Mouse (Mus musculus) lung, embryonic 16.5 days (tissue): ENCODE data around the gene Efnb1. TPM values are rescaled to one million over a fixed set of nuclear protein-coding genes. Genes with fewer than 3 reads are reported as not detected.

Experiments used
- ATAC-seq: fragments of 200-750 bp; cut with Nextera tagmentation; 2 replicates; pipeline ENCODE4 v1.8.0; 2017; ENCODE audit warnings: low read depth, mild to moderate bottlenecking, moderate library complexity
- H3K27ac ChIP-seq: fragments of 300-500 bp; sonication (generic); 2 replicates; pipeline ENCODE4 v1.5.1; 2014; ENCODE audit warnings: mild to moderate bottlenecking, control low read depth, low read length
- H3K27me3 ChIP-seq: fragments of 300-500 bp; sonication (generic); 2 replicates; pipeline ENCODE4 v1.6.1; 2014; ENCODE audit warnings: low read depth, low read length, mixed read lengths; ENCODE audit not compliant: control insufficient read depth, insufficient read depth
- H3K36me3 ChIP-seq: fragments of 300-500 bp; sonication (generic); 2 replicates; pipeline ENCODE4 v1.6.1; 2014; ENCODE audit warnings: low read length; ENCODE audit not compliant: control insufficient read depth, insufficient read depth
- H3K4me1 ChIP-seq: fragments of 300-500 bp; sonication (generic); replicated peaks from 2 replicates; pipeline ENCODE4 v1.6.1; 2014; ENCODE audit warnings: low read length, mixed read lengths; ENCODE audit not compliant: control insufficient read depth, insufficient read depth
- H3K4me2 ChIP-seq: fragments of 300-500 bp; sonication (generic); 2 replicates; pipeline ENCODE4 v1.6.1; 2014; ENCODE audit warnings: low read depth, low read length, control low read depth
- H3K4me3 ChIP-seq: fragments of 300-500 bp; sonication (generic); 2 replicates; pipeline ENCODE4 v1.5.1; 2014; ENCODE audit warnings: mild to moderate bottlenecking, low read length, control low read depth
- H3K9ac ChIP-seq: fragments of 300-500 bp; sonication (generic); 2 replicates; pipeline ENCODE4 v1.6.1; 2014; ENCODE audit warnings: low read length, control low read depth
- H3K9me3 ChIP-seq: fragments of 300-500 bp; sonication (generic); 2 replicates; pipeline ENCODE4 v1.6.1; 2016; ENCODE audit warnings: low read length; ENCODE audit not compliant: control insufficient read depth
- WGBS: fragments of 180-500 bp; shearing (Covaris S2); extraction: QIAGEN DNeasy Blood & Tissue Kit; methylation state at CpG from one replicate; pipeline ENCODE4 v1.1.7; 2014; 5-methylcytosine and 5-hydroxymethylcytosine counted together
- polyA plus RNA-seq: library from polyadenylated mRNA; unstranded; fragments of >200 nt; fragmentation: Nextera tagmentation; extraction: Ambion mirVana; gene quantifications from 2 replicates; pipeline ENCODE4 v1.2.1, GENCODE M21; 2015

Efnb1 gene
- polyA plus RNA-seq, 1 experiment from 2014 or later, result 31.6 TPM

- H3K4me1 ChIP-seq, result peaks cover 24% of the 10 kb centered on the region
- H3K36me3 ChIP-seq, result no peaks in the 10 kb centered on the region
- WGBS, result 27% methylated on average over 9 of the region's 9 CpGs
- H3K4me2 ChIP-seq, result peak overlapping the region; percentile 67
- ATAC-seq, result no peak
- no peaks in the 10 kb centered on the region for H3K9me3 ChIP-seq
- H3K27ac ChIP-seq, result peak overlapping the region; percentile 49
- H3K4me3 ChIP-seq, result peak overlapping the region; percentile 54
- H3K9ac ChIP-seq, result peak overlapping the region; percentile 89
- no peaks in the 10 kb centered on the region for H3K27me3 ChIP-seq
These were observed 2.2 kb downstream of the Efnb1 start for GRCm38 (mm10) chrX:99137928-99138740.

GRCm38 (mm10) chrX:99141079-99141478 lies 5.1 kb downstream of the Efnb1 start:
- ATAC-seq, result peak; percentile 75
- Histone ChIP-seq H3K27ac (peak overlapping the region; percentile 54; the same call in 1 of the 2 replicates), H3K9me3 (no peaks in the 10 kb centered on the region), H3K36me3 (no peaks in the 10 kb centered on the region), H3K4me3 (peak overlapping the region; percentile 18; the same call in 1 of the 2 replicates), H3K4me1 (peaks cover 27% of the 10 kb centered on the region), H3K4me2 (peak overlapping the region; percentile 67), H3K27me3 (no peaks in the 10 kb centered on the region), H3K9ac (no peak overlapping the region)
- WGBS, result 53% methylated on average over 7 of the region's 8 CpGs

GRCm38 (mm10) chrX:99141900-99142299 lies 6.0 kb downstream of the Efnb1 start:
- Histone ChIP-seq H3K4me1 (peaks cover 27% of the 10 kb centered on the region), H3K36me3 (no peaks in the 10 kb centered on the region), H3K9me3 (no peaks in the 10 kb centered on the region), H3K9ac (no peak overlapping the region), H3K27me3 (no peaks in the 10 kb centered on the region), H3K4me3 (no peak overlapping the region), H3K4me2 (peak overlapping the region; percentile 67; the same call in 1 of the 2 replicates), H3K27ac (peak overlapping the region; percentile 15)
- ATAC-seq, result no peak

GRCm38 (mm10) chrX:99145561-99145960 lies 9.6 kb downstream of the Efnb1 start:
- H3K36me3 ChIP-seq, result no peaks in the 10 kb centered on the region
- no peak overlapping the region for H3K27ac ChIP-seq
- WGBS, result 89% methylated on average over 7 of the region's 7 CpGs
- no peak overlapping the region for H3K4me3 ChIP-seq
- H3K4me2 ChIP-seq, result no peak overlapping the region
- H3K9ac ChIP-seq, result no peak overlapping the region
- H3K4me1 ChIP-seq, result peaks cover 40% of the 10 kb centered on the region
- no peaks in the 10 kb centered on the region for H3K9me3 ChIP-seq
- no peak for ATAC-seq
- no peaks in the 10 kb centered on the region for H3K27me3 ChIP-seq

GRCm38 (mm10) chrX:99148061-99148905 lies 12.4 kb downstream of the Efnb1 start:
- H3K4me3 ChIP-seq, result no peak overlapping the region
- no peaks in the 10 kb centered on the region for H3K36me3 ChIP-seq
- H3K27me3 ChIP-seq, result no peaks in the 10 kb centered on the region
- no peaks in the 10 kb centered on the region for H3K9me3 ChIP-seq
- no peak overlapping the region for H3K4me2 ChIP-seq
- peak; percentile 35; the same call in 1 of the 2 replicates for ATAC-seq
- H3K9ac ChIP-seq, result no peak overlapping the region
- peak overlapping the region; percentile 49 for H3K27ac ChIP-seq
- WGBS, result 41% methylated on average over 11 of the region's 11 CpGs
- peaks cover 25% of the 10 kb centered on the region for H3K4me1 ChIP-seq

- no peaks in the 10 kb centered on the region for H3K9me3 ChIP-seq
- 56% methylated on average over 7 of the region's 7 CpGs for WGBS
- H3K9ac ChIP-seq, result no peak overlapping the region
- H3K4me3 ChIP-seq, result no peak overlapping the region
- H3K27me3 ChIP-seq, result no peaks in the 10 kb centered on the region
- H3K4me2 ChIP-seq, result no peak overlapping the region
- no peaks in the 10 kb centered on the region for H3K36me3 ChIP-seq
- H3K4me1 ChIP-seq, result peaks cover 22% of the 10 kb centered on the region
- peak overlapping the region; percentile 47; the same call in 1 of the 2 replicates for H3K27ac ChIP-seq
- ATAC-seq, result 0 out of 2 replicates have a peak, but pooled peaks have one; percentile 5
These were observed 13.1 kb downstream of the Efnb1 start for GRCm38 (mm10) chrX:99149047-99149446.

GRCm38 (mm10) chrX:99149900-99150299 lies 14.0 kb downstream of the Efnb1 start:
- 41% methylated on average over 2 of the region's 2 CpGs for WGBS
- ATAC-seq, result peak; percentile 83
- no peaks in the 10 kb centered on the region for H3K36me3 ChIP-seq
- no peak overlapping the region for H3K4me3 ChIP-seq
- peaks cover 22% of the 10 kb centered on the region for H3K4me1 ChIP-seq
- H3K9ac ChIP-seq, result no peak overlapping the region
- no peaks in the 10 kb centered on the region for H3K27me3 ChIP-seq
- H3K9me3 ChIP-seq, result no peaks in the 10 kb centered on the region
- H3K4me2 ChIP-seq, result no peak overlapping the region
- H3K27ac ChIP-seq, result peak overlapping the region; percentile 47

GRCm38 (mm10) chrX:99150712-99151111 lies 14.8 kb downstream of the Efnb1 start:
- Histone ChIP-seq H3K4me2 (no peak overlapping the region), H3K27me3 (no peaks in the 10 kb centered on the region), H3K27ac (no peak overlapping the region), H3K9ac (no peak overlapping the region), H3K4me1 (peaks cover 22% of the 10 kb centered on the region), H3K4me3 (no peak overlapping the region), H3K9me3 (no peaks in the 10 kb centered on the region), H3K36me3 (no peaks in the 10 kb centered on the region)
- ATAC-seq, result no peak
- 67% methylated on average over 3 of the region's 3 CpGs for WGBS

GRCm38 (mm10) chrX:99151434-99151833 lies 15.5 kb downstream of the Efnb1 start:
- Histone ChIP-seq H3K9me3 (no peaks in the 10 kb centered on the region), H3K27ac (no peak overlapping the region), H3K27me3 (no peaks in the 10 kb centered on the region), H3K36me3 (no peaks in the 10 kb centered on the region), H3K4me1 (peaks cover 22% of the 10 kb centered on the region), H3K9ac (no peak overlapping the region), H3K4me2 (no peak overlapping the region), H3K4me3 (no peak overlapping the region)
- no peak for ATAC-seq
- 68% methylated on average over 4 of the region's 4 CpGs for WGBS
